Mouse (Mus musculus): ENCODE data around the gene Chd4.

- no peak for TF ChIP-seq POLR2A (IDR thresholded peaks at IDR 0.05; ENCODE audit: control insufficient read depth, low read depth, low read length)
- no peak for TF ChIP-seq CTCF (IDR thresholded peaks at IDR 0.05; ENCODE audit: control insufficient read depth, insufficient read depth, insufficient replicate concordance, low read depth, low read length)
Observed at GRCm38 (mm10) chr6:125098513-125098912, 2.7 kb downstream of the Chd4 start.
